Mouse (Mus musculus) stomach, postnatal 0 days (tissue): ENCODE results near the gene Ush2a. TPM values are rescaled to one million over a fixed set of nuclear protein-coding genes. Genes with fewer than 3 reads are reported as not detected.

Experiments used
- ATAC-seq: fragments of 200-750 bp; cut with Nextera tagmentation; 2 replicates; pipeline ENCODE4 v1.8.0; 2017; ENCODE audit not compliant: low FRiP score, low TSS enrichment
- DNase-seq: peaks from one replicate; pipeline ENCODE4 v3.0.0-alpha.2; 2016; ENCODE audit warnings: low spot score
- H3K27ac ChIP-seq: fragments of 300-500 bp; sonication (generic); replicated peaks from 2 replicates; pipeline ENCODE4 v1.5.1; 2014; ENCODE audit warnings: mild to moderate bottlenecking, control low read depth
- H3K27me3 ChIP-seq: fragments of 300-500 bp; sonication (generic); 2 replicates; pipeline ENCODE4 v1.6.1; 2014; ENCODE audit warnings: low read length; ENCODE audit not compliant: control insufficient read depth, insufficient read depth
- H3K36me3 ChIP-seq: fragments of 300-500 bp; sonication (generic); 2 replicates; pipeline ENCODE4 v1.6.1; 2014; ENCODE audit warnings: low read length, mixed read lengths; ENCODE audit not compliant: control insufficient read depth, insufficient read depth
- H3K4me1 ChIP-seq: fragments of 300-500 bp; sonication (generic); replicated peaks from 2 replicates; pipeline ENCODE4 v1.6.1; 2014; ENCODE audit warnings: antibody characterized with exemption; ENCODE audit not compliant: control insufficient read depth, insufficient read depth
- H3K4me2 ChIP-seq: fragments of 300-500 bp; sonication (generic); replicated peaks from 2 replicates; pipeline ENCODE4 v1.6.1; 2014; ENCODE audit warnings: low read depth, mild to moderate bottlenecking, control low read depth, moderate library complexity
- H3K4me3 ChIP-seq: fragments of 300-500 bp; sonication (generic); 2 replicates; pipeline ENCODE4 v1.5.1; 2014; ENCODE audit warnings: low read depth, low read length, control low read depth
- H3K9ac ChIP-seq: fragments of 300-500 bp; sonication (generic); 2 replicates; pipeline ENCODE4 v1.6.1; 2014; ENCODE audit warnings: mild to moderate bottlenecking, low read length, control low read depth, mixed read lengths
- H3K9me3 ChIP-seq: fragments of 300-500 bp; sonication (generic); 2 replicates; pipeline ENCODE4 v1.6.1; 2016; ENCODE audit warnings: low read length; ENCODE audit not compliant: control insufficient read depth
- CTCF ChIP-seq: IDR thresholded peaks from 2 replicates; pipeline ENCODE4 v1.5.1; 2016; ENCODE audit warnings: antibody characterized with exemption, low read depth, mild to moderate bottlenecking, moderate library complexity
- EP300 ChIP-seq: optimal IDR thresholded peaks from 2 replicates; pipeline ENCODE3; 2016; ENCODE audit warnings: antibody characterized with exemption
- WGBS: fragments of 180-500 bp; shearing (Covaris S2); extraction: QIAGEN DNeasy Blood & Tissue Kit; methylation state at CpG from one replicate; pipeline ENCODE4 v1.1.7; 2014; 5-methylcytosine and 5-hydroxymethylcytosine counted together
- polyA plus RNA-seq: library from polyadenylated mRNA; unstranded; fragments of >200 nt; fragmentation: Nextera tagmentation; extraction: Ambion mirVana; gene quantifications from 2 replicates; pipeline ENCODE4 v1.2.1, GENCODE M21; 2015

Gene Ush2a
- polyA plus RNA-seq, 1 experiment from 2014 or later, result not detected

GRCm38 (mm10) chr1:188390080-188390479 lies 128.3 kb downstream of the Ush2a start:
- H3K4me1 ChIP-seq, result no peaks in the 10 kb centered on the region
- TF ChIP-seq CTCF (no peak), EP300 (no peak)
- no peak for DNase-seq
- H3K9ac ChIP-seq, result no peak overlapping the region
- no peaks in the 10 kb centered on the region for H3K9me3 ChIP-seq
- no peak overlapping the region for H3K4me2 ChIP-seq
- H3K36me3 ChIP-seq, result no peaks in the 10 kb centered on the region
- no peak overlapping the region for H3K27ac ChIP-seq
- H3K4me3 ChIP-seq, result no peak overlapping the region
- WGBS, result 56% methylated on average over 6 of the region's 6 CpGs
- ATAC-seq, result no peak
- H3K27me3 ChIP-seq, result no peaks in the 10 kb centered on the region

DNA sequence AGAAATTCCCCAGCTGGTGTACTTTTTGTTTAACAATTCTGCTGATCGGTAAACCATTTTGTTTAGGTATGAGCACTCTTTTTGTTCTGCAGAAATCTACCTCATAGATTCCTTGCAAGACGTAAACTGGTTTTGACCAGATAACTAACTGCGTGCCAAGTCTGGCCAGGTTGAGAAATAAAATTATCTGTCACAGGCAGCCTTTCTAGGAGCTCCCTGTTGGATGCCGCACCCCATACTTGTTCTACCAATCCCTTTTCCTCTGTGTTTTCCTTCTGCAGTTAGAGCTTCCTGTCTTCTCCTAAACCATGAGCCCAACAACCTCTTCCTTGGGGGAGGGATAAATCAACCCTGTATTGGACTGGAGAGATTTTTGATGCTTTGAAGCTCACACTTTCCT lies 145.4 kb downstream of the Ush2a start:
- H3K4me2 ChIP-seq, result no peak overlapping the region
- H3K27me3 ChIP-seq, result no peaks in the 10 kb centered on the region
- no peak for ATAC-seq
- TF ChIP-seq CTCF, result no peak
- no peak for TF ChIP-seq EP300
- H3K9me3 ChIP-seq, result no peaks in the 10 kb centered on the region
- 81% methylated on average over 4 of the region's 4 CpGs for WGBS
- H3K27ac ChIP-seq, result no peak overlapping the region
- H3K36me3 ChIP-seq, result no peaks in the 10 kb centered on the region
- DNase-seq, result no peak
- no peak overlapping the region for H3K9ac ChIP-seq
- no peak overlapping the region for H3K4me3 ChIP-seq
- H3K4me1 ChIP-seq, result no peaks in the 10 kb centered on the region

DNA sequence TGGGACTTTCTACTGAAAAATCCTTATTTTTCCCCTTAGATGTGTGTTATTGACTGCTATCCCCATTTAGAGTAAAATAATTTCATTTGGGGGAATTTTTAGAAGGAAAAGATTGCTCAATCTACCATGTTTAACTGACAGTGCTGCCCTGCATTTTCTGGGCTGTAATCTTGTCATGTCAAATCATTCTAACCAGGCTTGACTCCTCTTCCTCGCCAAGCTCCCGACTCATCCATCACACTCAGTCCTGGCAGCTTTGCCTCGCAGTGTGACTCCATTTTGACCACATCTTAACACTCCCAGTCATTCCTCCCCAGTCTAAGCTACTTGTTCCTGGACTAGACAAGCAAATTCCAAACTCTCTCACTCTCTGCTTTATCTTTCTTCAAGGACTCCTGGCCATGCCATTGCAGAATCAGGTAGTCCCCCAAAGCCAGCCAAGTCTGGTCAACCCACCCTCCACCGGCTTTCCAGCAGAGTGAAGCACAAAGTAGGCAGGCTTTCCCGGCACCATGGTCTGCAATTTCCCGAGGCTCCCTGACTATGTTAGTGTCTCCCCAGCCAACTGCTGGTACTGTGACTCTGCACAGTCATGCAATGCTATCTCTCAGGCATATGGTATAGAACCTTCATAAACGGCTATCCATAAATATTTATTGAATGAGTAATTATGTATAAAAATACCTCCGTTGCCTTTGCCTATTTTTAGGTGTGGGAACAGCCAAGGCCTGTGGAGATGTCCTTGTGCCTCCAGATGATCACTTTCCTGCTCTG lies 146.0 kb downstream of the Ush2a start:
- TF ChIP-seq EP300, result no peak
- TF ChIP-seq CTCF, result no peak
- Histone ChIP-seq H3K4me3 (no peak overlapping the region), H3K27ac (no peak overlapping the region), H3K9me3 (no peaks in the 10 kb centered on the region), H3K36me3 (no peaks in the 10 kb centered on the region), H3K4me1 (no peaks in the 10 kb centered on the region), H3K4me2 (no peak overlapping the region), H3K27me3 (no peaks in the 10 kb centered on the region), H3K9ac (no peak overlapping the region)
- DNase-seq (no peak), ATAC-seq (no peak)
- WGBS, result 67% methylated on average over 8 of the region's 8 CpGs

DNA sequence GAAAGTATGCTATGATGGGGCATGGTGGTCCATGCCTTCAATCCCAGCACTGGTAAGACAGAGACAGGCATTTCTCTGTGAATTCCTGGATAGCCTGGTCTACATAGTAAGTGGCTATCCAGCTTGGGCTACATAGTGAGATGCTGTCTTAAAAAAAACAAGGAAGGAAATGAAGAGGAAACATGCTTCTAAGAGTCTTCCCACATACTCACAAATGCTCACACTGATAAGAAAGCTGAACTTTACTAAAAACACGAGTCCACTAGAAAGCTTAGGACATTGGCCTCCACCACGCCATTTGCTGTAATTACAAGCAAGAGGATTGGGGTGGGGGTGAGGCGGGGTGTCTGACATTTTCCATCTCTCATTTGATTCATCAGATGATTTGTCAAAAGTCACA lies 148.7 kb downstream of the Ush2a start:
- H3K4me1 ChIP-seq, result no peaks in the 10 kb centered on the region
- no peaks in the 10 kb centered on the region for H3K36me3 ChIP-seq
- ATAC-seq, result no peak
- no peak overlapping the region for H3K4me3 ChIP-seq
- 80% methylated on average over 3 of the region's 3 CpGs for WGBS
- DNase-seq, result no peak
- H3K4me2 ChIP-seq, result no peak overlapping the region
- H3K9me3 ChIP-seq, result no peaks in the 10 kb centered on the region
- no peaks in the 10 kb centered on the region for H3K27me3 ChIP-seq
- no peak overlapping the region for H3K9ac ChIP-seq
- no peak overlapping the region for H3K27ac ChIP-seq
- TF ChIP-seq CTCF, result no peak
- TF ChIP-seq EP300, result no peak

- Histone ChIP-seq H3K27ac (no peak overlapping the region), H3K4me2 (no peak overlapping the region), H3K4me3 (no peak overlapping the region), H3K27me3 (no peaks in the 10 kb centered on the region), H3K9ac (no peak overlapping the region), H3K9me3 (no peaks in the 10 kb centered on the region), H3K4me1 (no peaks in the 10 kb centered on the region), H3K36me3 (no peaks in the 10 kb centered on the region)
- TF ChIP-seq CTCF, result no peak
- no peak for TF ChIP-seq EP300
- ATAC-seq (no peak), DNase-seq (no peak)
- WGBS, result 84% methylated on average over 2 of the region's 2 CpGs
Measured at GRCm38 (mm10) chr1:188420543-188420942, 158.7 kb downstream of the Ush2a start.

DNA sequence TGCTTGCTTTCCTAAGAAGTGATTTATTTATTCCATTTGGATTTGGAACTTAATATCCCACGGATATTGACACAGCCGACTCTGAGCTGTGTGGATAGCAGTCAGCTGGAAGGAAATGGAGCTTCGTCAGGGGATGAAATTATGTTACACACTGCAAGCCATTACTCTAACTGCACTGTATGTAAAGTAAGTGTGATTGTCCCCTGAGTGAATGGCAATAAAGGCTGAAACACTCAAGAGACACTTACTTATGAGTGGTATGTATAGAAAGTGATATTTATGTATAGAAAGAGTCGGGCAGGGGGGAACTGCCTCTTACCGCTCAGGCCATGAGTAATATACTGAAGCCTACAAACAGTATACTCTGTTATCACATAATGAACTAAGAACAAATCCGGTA lies 166.3 kb downstream of the Ush2a start:
- Histone ChIP-seq H3K9me3 (no peaks in the 10 kb centered on the region), H3K4me1 (no peaks in the 10 kb centered on the region), H3K4me2 (no peak overlapping the region), H3K27ac (no peak overlapping the region), H3K27me3 (no peaks in the 10 kb centered on the region), H3K36me3 (no peaks in the 10 kb centered on the region), H3K9ac (no peak overlapping the region), H3K4me3 (no peak overlapping the region)
- ATAC-seq (no peak), DNase-seq (no peak)
- TF ChIP-seq EP300 (no peak), CTCF (no peak)
- WGBS, result 69% methylated on average over 6 of the region's 6 CpGs
